Mouse (Mus musculus): ENCODE data around the gene Cpa4.

Gene Cpa4

GRCm38 (mm10) chr6:30591851-30592404 is 23.8 kb downstream of the Cpa4 start:
- DNase-seq (ENCODE audit: low spot score in 2 of 2): no peak

GRCm38 (mm10) chr6:30592417-30592974 is 24.3 kb downstream of the Cpa4 start:
- DNase-seq (ENCODE audit: low spot score in 2 of 2): no peak

- no peak for DNase-seq (ENCODE audit: low spot score in 2 of 2)
These were observed 26.2 kb downstream of the Cpa4 start for GRCm38 (mm10) chr6:30594364-30594763.

GRCm38 (mm10) chr6:30596230-30596898 is 28.2 kb downstream of the Cpa4 start:
- DNase-seq (ENCODE audit: low spot score in 2 of 2): no peak

- no peak for DNase-seq (ENCODE audit: low spot score in 2 of 2)
These were observed 31.9 kb downstream of the Cpa4 start for GRCm38 (mm10) chr6:30600033-30600432.

GRCm38 (mm10) chr6:30600995-30601394 is 32.8 kb downstream of the Cpa4 start:
- no peak for DNase-seq (ENCODE audit: low spot score in 2 of 2)

GRCm38 (mm10) chr6:30604342-30604867 is 36.2 kb downstream of the Cpa4 start:
- DNase-seq (ENCODE audit: low spot score in 2 of 2): no peak

GRCm38 (mm10) chr6:30605111-30605510 is 36.9 kb downstream of the Cpa4 start:
- DNase-seq (ENCODE audit: low spot score in 2 of 2): no peak

- DNase-seq (ENCODE audit: low spot score in 2 of 2): no peak
These were observed 37.5 kb downstream of the Cpa4 start for GRCm38 (mm10) chr6:30605672-30606071.

- DNase-seq (ENCODE audit: low spot score in 2 of 2): no peak
These were observed 42.5 kb downstream of the Cpa4 start, which contains the start of gene Cpa5 for GRCm38 (mm10) chr6:30610710-30611109. Cpa5 (plus strand) TSS chr6:30611010.

GRCm38 (mm10) chr6:30611212-30611611 is 43.0 kb downstream of the Cpa4 start:
- no peak for DNase-seq (ENCODE audit: low spot score in 2 of 2)

GRCm38 (mm10) chr6:30614251-30614650 is 46.1 kb downstream of the Cpa4 start:
- no peak for DNase-seq (ENCODE audit: low spot score in 2 of 2)

- DNase-seq (ENCODE audit: low spot score in 2 of 2): no peak
These were observed 47.6 kb downstream of the Cpa4 start for GRCm38 (mm10) chr6:30615741-30616140.

GRCm38 (mm10) chr6:30616491-30616941 is 48.3 kb downstream of the Cpa4 start:
- DNase-seq (ENCODE audit: low spot score in 2 of 2): no peak

GRCm38 (mm10) chr6:30617020-30617958 is 49.1 kb downstream of the Cpa4 start:
- DNase-seq (ENCODE audit: low spot score in 2 of 2): no peak

- DNase-seq (ENCODE audit: low spot score in 2 of 2): no peak
These were observed 49.9 kb downstream of the Cpa4 start for GRCm38 (mm10) chr6:30617959-30618590.

GRCm38 (mm10) chr6:30618735-30619134 is 50.6 kb downstream of the Cpa4 start:
- no peak for DNase-seq (ENCODE audit: low spot score in 2 of 2)

GRCm38 (mm10) chr6:30619606-30620005 is 51.4 kb downstream of the Cpa4 start:
- no peak for DNase-seq (ENCODE audit: low spot score in 2 of 2)

- no peak for DNase-seq (ENCODE audit: low spot score in 2 of 2)
These were observed 52.4 kb downstream of the Cpa4 start for GRCm38 (mm10) chr6:30620591-30620990.

- DNase-seq (ENCODE audit: low spot score in 2 of 2): no peak
These were observed 52.8 kb downstream of the Cpa4 start for GRCm38 (mm10) chr6:30620994-30621393.

GRCm38 (mm10) chr6:30621986-30622389 is 53.8 kb downstream of the Cpa4 start:
- DNase-seq (ENCODE audit: low spot score in 2 of 2): no peak
